Mouse (Mus musculus): ENCODE measurements around the gene Mkrn1.

DNA sequence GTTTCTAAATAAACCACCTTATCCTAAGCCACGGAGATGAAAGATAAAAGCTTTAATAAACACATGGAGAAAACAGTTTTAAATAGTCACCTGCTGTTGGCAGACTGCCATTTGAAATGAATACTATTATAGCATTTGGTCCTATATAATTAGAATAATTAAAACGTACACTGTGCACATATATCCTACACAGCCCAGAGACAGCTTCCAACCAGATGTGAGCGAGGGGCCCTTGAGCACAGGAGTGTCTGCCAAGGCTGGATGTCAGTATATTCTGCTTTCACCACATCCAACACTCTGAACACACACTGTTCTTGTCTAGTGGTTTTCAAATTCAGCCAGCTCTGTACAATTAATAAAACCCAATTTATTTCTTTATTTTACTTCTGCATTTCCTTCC lies 50.6 kb downstream of the Mkrn1 start:
- TF ChIP-seq CTCF (IDR thresholded peaks at IDR 0.05; ENCODE audit: borderline replicate concordance, control insufficient read depth, extremely low read depth, insufficient read depth, low read length, poor library complexity) (no peak), POLR2A (IDR thresholded peaks at IDR 0.05; ENCODE audit: control insufficient read depth, extremely low read depth, insufficient read depth, low read length, poor library complexity) (no peak)
